Mouse (Mus musculus) forebrain, embryonic 16.5 days (tissue): ENCODE results near the gene Cd247. TPM values are rescaled to one million over a fixed set of nuclear protein-coding genes. Genes with fewer than 3 reads are reported as not detected.

Experiments used
- ATAC-seq: fragments of 200-750 bp; cut with Nextera tagmentation; 2 replicates; pipeline ENCODE4 v1.8.0; 2017; ENCODE audit warnings: mild to moderate bottlenecking, moderate library complexity
- H3K27ac ChIP-seq: fragments of 300-500 bp; sonication (generic); 2 replicates; pipeline ENCODE4 v1.5.1; 2014; ENCODE audit warnings: low read length, control low read depth
- H3K27me3 ChIP-seq: fragments of 300-500 bp; sonication (generic); replicated peaks from 2 replicates; pipeline ENCODE4 v1.6.1; 2014; ENCODE audit warnings: low read length; ENCODE audit not compliant: control insufficient read depth, insufficient read depth
- H3K36me3 ChIP-seq: fragments of 300-500 bp; sonication (generic); 2 replicates; pipeline ENCODE4 v1.6.1; 2014; ENCODE audit not compliant: control insufficient read depth, insufficient read depth
- H3K4me1 ChIP-seq: fragments of 300-500 bp; sonication (generic); replicated peaks from 2 replicates; pipeline ENCODE4 v1.6.1; 2014; ENCODE audit warnings: low read length; ENCODE audit not compliant: control insufficient read depth, insufficient read depth
- H3K4me2 ChIP-seq: fragments of 300-500 bp; sonication (generic); 2 replicates; pipeline ENCODE4 v1.6.1; 2014; ENCODE audit warnings: mild to moderate bottlenecking, low read length, control low read depth
- H3K4me3 ChIP-seq: fragments of 300-500 bp; sonication (generic); replicated peaks from 2 replicates; pipeline ENCODE4 v1.5.1; 2014; ENCODE audit warnings: mild to moderate bottlenecking, low read length, control low read depth
- H3K9ac ChIP-seq: fragments of 300-500 bp; sonication (generic); replicated peaks from 2 replicates; pipeline ENCODE4 v1.6.1; 2014; ENCODE audit warnings: low read depth, low read length, control low read depth
- H3K9me3 ChIP-seq: fragments of 300-500 bp; sonication (generic); 2 replicates; pipeline ENCODE4 v1.6.1; 2016; ENCODE audit warnings: low read length; ENCODE audit not compliant: control insufficient read depth
- WGBS: fragments of 180-500 bp; shearing (Covaris S2); extraction: QIAGEN DNeasy Blood & Tissue Kit; methylation state at CpG from one replicate; pipeline ENCODE4 v1.1.7; 2014; 5-methylcytosine and 5-hydroxymethylcytosine counted together
- polyA plus RNA-seq: library from polyadenylated mRNA; unstranded; fragments of >200 nt; fragmentation: Nextera tagmentation; extraction: Ambion mirVana; gene quantifications from 2 replicates; pipeline ENCODE4 v1.2.1, GENCODE M21; 2015

The Cd247 gene
- polyA plus RNA-seq, 1 experiment from 2014 or later = 2.1 TPM

DNA sequence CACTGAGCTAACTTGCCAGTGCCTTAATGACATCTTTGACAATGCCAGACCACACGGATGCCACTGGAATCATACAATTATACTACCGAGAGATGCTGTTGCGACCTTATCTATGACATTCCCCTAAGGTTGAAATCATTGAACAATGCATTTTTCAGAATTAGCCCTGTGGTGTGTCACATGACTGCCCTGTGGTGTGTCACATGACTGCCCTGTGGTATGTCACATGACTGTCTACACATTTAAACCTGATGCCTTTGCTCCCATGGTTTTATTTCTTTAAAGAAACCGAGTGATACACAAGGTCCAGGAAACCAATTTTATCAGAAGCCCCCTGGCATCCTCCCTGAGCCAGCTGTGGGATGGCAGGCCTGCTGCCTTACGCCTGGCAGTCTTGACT, 41.4 kb downstream of the Cd247 start:
- ATAC-seq = no peak
- H3K4me1 ChIP-seq = peaks cover 7% of the 10 kb centered on the region
- H3K27ac ChIP-seq = no peak overlapping the region
- H3K4me2 ChIP-seq = no peak overlapping the region
- H3K27me3 ChIP-seq = 0 out of 2 replicates have a peak, but pooled peaks cover 2% of the 10 kb centered on the region
- H3K9me3 ChIP-seq = no peaks in the 10 kb centered on the region
- no peak overlapping the region for H3K4me3 ChIP-seq
- 96% methylated on average over 5 of the region's 5 CpGs for WGBS
- H3K9ac ChIP-seq = no peak overlapping the region
- H3K36me3 ChIP-seq = no peaks in the 10 kb centered on the region

DNA sequence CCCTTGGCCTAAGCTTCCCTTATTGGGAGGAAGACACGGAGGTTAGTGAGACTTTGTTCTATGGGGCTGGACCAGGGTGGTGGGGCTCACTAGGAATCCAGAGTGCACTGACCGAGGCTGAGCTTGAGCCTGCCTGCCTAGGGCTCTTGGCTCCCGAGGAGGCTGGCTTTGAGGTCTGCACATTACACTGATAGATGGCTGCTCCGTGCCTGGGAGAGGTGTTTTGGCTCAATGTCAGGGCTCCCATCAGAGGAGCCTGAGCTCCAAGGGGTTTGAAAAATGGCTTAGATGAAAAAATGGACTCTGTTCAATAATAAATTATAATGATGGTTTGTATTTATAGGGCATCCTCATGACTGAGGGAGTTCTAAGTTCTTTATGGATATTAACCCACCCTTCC, 44.8 kb downstream of the Cd247 start:
- no peak overlapping the region for H3K9ac ChIP-seq
- H3K9me3 ChIP-seq = no peaks in the 10 kb centered on the region
- H3K36me3 ChIP-seq = no peaks in the 10 kb centered on the region
- H3K4me1 ChIP-seq = peaks cover 23% of the 10 kb centered on the region
- no peak overlapping the region for H3K4me3 ChIP-seq
- ATAC-seq = no peak
- no peak overlapping the region for H3K27ac ChIP-seq
- WGBS = 40% methylated on average over 4 of the region's 4 CpGs
- H3K27me3 ChIP-seq = 0 out of 2 replicates have a peak, but pooled peaks cover 2% of the 10 kb centered on the region
- no peak overlapping the region for H3K4me2 ChIP-seq

DNA sequence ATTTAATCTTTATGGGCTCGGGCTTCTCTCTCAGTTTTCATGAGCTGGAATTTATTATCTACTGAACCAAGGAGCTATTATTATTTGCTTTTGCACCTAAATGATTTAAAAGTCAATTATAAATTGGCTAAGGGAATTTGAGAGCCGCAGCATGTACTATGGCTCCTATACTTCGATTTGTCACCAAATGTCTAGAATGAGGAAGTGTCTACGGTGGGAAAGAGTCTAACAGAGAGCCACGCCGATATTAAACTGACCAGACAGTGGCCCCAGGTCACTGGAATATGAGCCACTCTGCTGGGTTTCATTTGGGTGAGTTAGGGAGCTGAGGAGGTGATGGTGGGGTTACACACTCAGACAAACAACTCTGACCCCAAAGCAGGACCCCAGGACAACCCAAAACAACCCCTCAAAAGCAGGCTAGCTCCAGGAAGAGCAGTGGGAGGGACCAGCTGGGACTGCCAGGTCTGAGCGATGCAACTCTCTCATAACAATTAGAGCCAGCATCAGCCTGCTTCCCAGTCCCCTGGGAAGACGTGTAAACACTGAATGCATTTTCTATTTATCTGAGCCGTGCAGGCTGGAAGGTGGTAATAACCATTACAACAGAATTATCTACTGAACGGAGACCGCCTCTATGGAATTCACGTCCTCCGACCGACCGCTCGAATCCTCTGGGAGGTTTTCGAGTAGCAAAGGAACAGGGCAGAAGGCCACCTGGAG, 45.6 kb downstream of the Cd247 start:
- Histone ChIP-seq H3K4me3 (peak overlapping the region; percentile 0; the same call in 1 of the 2 replicates), H3K4me2 (peak overlapping the region; percentile 29), H3K9me3 (no peaks in the 10 kb centered on the region), H3K9ac (no peak overlapping the region), H3K4me1 (peaks cover 23% of the 10 kb centered on the region), H3K27me3 (peaks cover 2% of the 10 kb centered on the region; the same call in 1 of the 2 replicates), H3K27ac (no peak overlapping the region), H3K36me3 (no peaks in the 10 kb centered on the region)
- WGBS = 23% methylated on average over 17 of the region's 17 CpGs
- peak; percentile 48; the same call in 1 of the 2 replicates for ATAC-seq

DNA sequence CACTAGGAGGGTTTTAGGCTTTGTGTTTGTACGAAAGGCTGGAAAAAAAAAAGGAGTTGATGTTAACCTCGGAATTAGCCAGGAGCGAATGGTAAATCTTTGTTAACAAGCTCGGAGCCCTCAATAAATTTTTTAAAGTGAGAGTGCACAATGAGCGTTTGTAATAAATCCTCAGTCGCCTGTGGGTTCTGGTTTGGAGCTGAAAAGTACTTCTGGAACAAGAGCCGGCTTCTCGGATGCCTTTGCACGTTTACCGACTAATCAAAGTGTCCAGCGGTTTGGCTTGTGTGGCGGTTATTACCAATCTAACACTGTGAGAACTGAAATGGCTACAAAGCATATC, 46.1 kb downstream of the Cd247 start:
- ATAC-seq = no peak
- no peak overlapping the region for H3K27ac ChIP-seq

DNA sequence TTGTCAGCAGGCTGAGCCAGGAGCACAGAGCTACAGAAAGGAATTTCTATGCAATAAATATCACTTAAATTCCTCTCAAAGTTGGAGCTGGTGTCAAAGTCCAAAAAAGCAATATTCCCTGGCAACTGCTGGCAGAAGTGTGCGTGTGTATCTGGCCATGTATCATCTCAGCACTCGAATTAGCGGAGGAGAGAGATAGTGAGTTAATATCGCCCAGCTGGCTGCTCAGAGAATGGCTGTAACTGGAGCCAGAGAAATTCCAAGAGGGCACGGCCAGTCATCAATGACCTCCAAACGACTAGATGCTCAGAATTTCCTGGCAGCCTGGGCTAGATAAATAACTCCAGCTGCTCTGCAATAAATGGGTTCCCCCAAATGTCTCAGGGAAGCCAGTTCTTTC, 48.0 kb downstream of the Cd247 start:
- no peaks in the 10 kb centered on the region for H3K36me3 ChIP-seq
- no peak overlapping the region for H3K4me2 ChIP-seq
- no peak overlapping the region for H3K4me3 ChIP-seq
- peaks cover 15% of the 10 kb centered on the region for H3K27me3 ChIP-seq
- 42% methylated on average over 6 of the region's 6 CpGs for WGBS
- no peak overlapping the region for H3K9ac ChIP-seq
- no peaks in the 10 kb centered on the region for H3K9me3 ChIP-seq
- peaks cover 32% of the 10 kb centered on the region for H3K4me1 ChIP-seq
- no peak for ATAC-seq
- H3K27ac ChIP-seq = no peak overlapping the region

More for the DNA sequence above, 46.1 kb downstream of the Cd247 start:
- H3K9ac ChIP-seq = no peak overlapping the region
- H3K4me2 ChIP-seq = peak overlapping the region; percentile 29
- no peaks in the 10 kb centered on the region for H3K9me3 ChIP-seq
- peaks cover 23% of the 10 kb centered on the region for H3K4me1 ChIP-seq
- peak overlapping the region; percentile 0; the same call in 1 of the 2 replicates for H3K4me3 ChIP-seq
- WGBS = 19% methylated on average over 12 of the region's 12 CpGs
- H3K36me3 ChIP-seq = no peaks in the 10 kb centered on the region
- H3K27me3 ChIP-seq = peaks cover 6% of the 10 kb centered on the region

DNA sequence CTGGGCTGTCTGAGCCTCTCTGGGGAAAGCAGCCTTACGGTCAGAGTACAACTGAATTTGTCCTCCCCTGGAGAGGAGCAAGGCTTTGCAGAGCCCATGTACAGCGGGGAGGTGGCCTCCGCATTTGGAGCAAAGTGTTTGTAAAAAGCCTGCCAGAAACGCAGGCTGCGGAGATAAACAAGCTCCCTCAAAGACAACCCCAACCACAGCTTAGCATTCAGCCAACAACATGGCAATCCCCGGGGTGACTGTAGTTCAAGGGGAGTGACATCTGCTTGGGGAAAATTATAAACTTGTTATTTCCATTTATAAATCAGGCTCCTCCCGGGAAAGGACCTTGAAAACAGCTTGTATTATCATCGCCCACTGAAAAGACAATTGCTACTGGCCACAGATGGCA, 49.1 kb downstream of the Cd247 start:
- no peaks in the 10 kb centered on the region for H3K36me3 ChIP-seq
- H3K4me2 ChIP-seq = no peak overlapping the region
- 18% methylated on average over 8 of the region's 8 CpGs for WGBS
- H3K4me1 ChIP-seq = peaks cover 34% of the 10 kb centered on the region
- peaks cover 14% of the 10 kb centered on the region for H3K27me3 ChIP-seq
- H3K9me3 ChIP-seq = no peaks in the 10 kb centered on the region
- peak overlapping the region; percentile 26; the same call in 1 of the 2 replicates for H3K27ac ChIP-seq
- no peak overlapping the region for H3K9ac ChIP-seq
- no peak overlapping the region for H3K4me3 ChIP-seq
- ATAC-seq = peak; percentile 49

DNA sequence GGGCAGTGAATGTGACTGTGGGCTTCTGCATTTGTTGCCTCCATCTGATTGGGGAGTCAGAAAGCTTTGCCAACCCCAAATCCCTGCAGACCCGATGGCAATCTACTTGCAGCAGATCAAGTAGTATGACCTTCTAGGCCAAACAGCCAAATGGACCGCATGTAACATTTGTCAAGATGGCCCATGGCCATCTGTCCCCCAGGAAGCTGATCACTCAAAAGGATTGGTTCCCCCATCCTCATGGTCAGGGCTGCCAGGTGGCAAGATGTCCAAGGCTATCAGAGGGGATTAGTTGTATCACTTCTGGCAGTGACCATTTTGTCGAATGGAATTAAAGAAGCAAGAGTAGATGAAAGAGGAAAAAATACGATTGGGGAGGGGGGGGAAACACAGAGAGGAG, 50.7 kb downstream of the Cd247 start:
- no peak for ATAC-seq
- 82% methylated on average over 4 of the region's 4 CpGs for WGBS

DNA sequence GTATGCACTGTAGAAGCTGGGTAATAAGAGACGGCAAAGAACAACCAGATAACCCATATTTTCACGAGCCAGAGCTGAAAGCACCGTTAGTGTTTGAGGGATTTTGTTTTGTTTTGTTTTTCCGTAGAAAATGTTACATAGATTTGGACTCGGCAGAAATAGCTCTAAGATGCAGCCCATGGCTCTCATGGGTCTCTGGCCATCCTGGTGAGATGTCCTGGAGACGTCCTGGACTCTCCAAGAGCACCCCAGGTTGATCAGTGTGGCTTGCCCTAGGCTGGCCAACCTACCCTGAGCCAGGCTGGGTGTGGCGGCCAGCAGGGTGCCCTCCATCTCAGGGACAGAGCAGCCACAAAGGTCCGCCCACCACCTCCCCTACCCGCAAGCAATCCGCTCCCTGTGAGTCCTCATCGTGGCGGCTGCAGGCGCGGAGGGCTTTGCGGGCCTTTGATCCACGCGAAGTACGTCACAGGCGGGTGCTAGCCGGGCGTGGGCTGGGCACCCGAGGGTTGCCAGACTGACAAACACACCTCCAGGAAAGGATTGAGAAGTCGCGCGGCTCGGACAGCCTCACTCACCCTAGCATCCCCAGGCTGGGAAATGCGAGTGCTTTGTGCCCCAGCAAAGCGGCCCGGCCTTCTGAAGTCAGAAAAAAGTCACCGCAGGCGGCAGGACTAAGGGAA, 52.2 kb downstream of the Cd247 start:
- ATAC-seq = 0 out of 2 replicates have a peak, but pooled peaks have one; percentile 5

More for the DNA sequence above, 50.7 kb downstream of the Cd247 start:
- Histone ChIP-seq H3K4me3 (no peak overlapping the region), H3K36me3 (no peaks in the 10 kb centered on the region), H3K4me2 (no peak overlapping the region), H3K27me3 (peaks cover 14% of the 10 kb centered on the region), H3K9ac (no peak overlapping the region), H3K4me1 (peaks cover 37% of the 10 kb centered on the region), H3K9me3 (no peaks in the 10 kb centered on the region), H3K27ac (no peak overlapping the region)

DNA sequence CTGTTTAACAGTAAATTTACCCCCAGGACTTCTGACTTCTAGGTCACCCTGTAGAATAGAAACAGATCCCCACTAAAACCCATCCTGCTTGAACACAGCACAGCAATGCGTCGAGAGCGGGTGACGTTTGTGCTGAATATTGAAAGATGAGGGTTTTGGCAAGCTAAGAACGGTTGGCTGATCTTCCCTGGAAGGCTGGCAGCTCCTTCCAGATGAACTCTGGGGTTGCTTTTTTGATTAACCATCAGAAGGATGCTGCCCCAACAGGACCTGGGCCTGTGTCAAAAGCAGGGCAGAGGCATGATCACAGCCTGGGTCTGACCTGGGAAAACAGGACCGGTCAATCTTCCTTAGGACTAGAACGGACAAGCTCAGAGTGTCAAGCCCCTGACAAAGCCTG, 53.7 kb downstream of the Cd247 start:
- Histone ChIP-seq H3K9ac (no peak overlapping the region), H3K27me3 (peaks cover 14% of the 10 kb centered on the region), H3K36me3 (no peaks in the 10 kb centered on the region), H3K4me1 (peaks cover 38% of the 10 kb centered on the region), H3K4me2 (no peak overlapping the region), H3K4me3 (no peak overlapping the region), H3K27ac (no peak overlapping the region), H3K9me3 (no peaks in the 10 kb centered on the region)
- WGBS = 52% methylated on average over 7 of the region's 7 CpGs
- ATAC-seq = no peak

More for the DNA sequence above, 52.2 kb downstream of the Cd247 start:
- peaks cover 14% of the 10 kb centered on the region for H3K27me3 ChIP-seq
- no peak overlapping the region for H3K27ac ChIP-seq
- H3K36me3 ChIP-seq = no peaks in the 10 kb centered on the region
- H3K4me1 ChIP-seq = peaks cover 46% of the 10 kb centered on the region
- H3K9ac ChIP-seq = peak overlapping the region; percentile 60
- H3K4me3 ChIP-seq = peak overlapping the region; percentile 35
- no peaks in the 10 kb centered on the region for H3K9me3 ChIP-seq
- WGBS = 10% methylated on average over 31 of the region's 31 CpGs
- H3K4me2 ChIP-seq = peak overlapping the region; percentile 61
